9 mouse cellular contexts compared by ENCODE assay signal in the genomic region with DNA sequence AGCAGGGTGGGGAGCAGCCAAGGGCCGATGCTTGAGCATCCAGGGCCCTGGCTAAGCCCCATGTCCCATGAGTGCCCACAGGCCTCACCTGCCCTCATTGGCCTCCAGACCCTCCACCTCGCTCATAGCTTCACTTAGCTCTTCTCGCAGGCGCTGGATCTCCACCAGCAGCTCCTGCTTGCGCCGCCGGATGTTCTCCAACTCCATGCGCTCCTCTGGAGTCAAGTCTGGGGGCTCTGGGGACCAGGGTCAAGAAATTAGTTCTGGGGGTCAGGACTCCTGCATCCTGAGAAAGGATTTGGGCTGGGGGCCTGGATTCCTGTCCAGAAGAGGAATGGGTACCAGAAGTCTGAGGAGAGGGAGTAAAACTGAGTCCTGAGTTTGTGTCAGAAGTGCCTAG. TPM values are rescaled to one million over a fixed set of nuclear protein-coding genes. Genes with fewer than 3 reads are reported as not detected.
DNase-seq lines count a peak whose midpoint lies in the region; ATAC-seq and TF ChIP-seq lines count a peak whose summit lies in the region.
"Had no signal": no experiment of that assay in that cellular context is flagged by ENCODE, and none has a peak within 500 bp of the region (broad histone marks: within the 10 kb centered on the region; RNA-seq: fewer than 3 reads in every experiment).

No protein-coding gene starts in this region.

- H3K4me2 ChIP-seq in forebrain, embryonic 15.5 days (replicated peaks): peak overlapping the region; percentile 74
- peak overlapping the region; percentile 62 for H3K4me2 ChIP-seq in limb, embryonic 15.5 days
- H3K4me2 ChIP-seq in stomach, postnatal 0 days (replicated peaks; ENCODE audit: low read depth): peak overlapping the region; percentile 90

- no peak for ATAC-seq in megakaryocyte, adult 5-6 weeks (ENCODE audit: poor library complexity, severe bottlenecking)
- ATAC-seq in forebrain, embryonic 15.5 days (replicated peaks): no peak
- no peak for ATAC-seq in limb, embryonic 15.5 days (ENCODE audit: insufficient number of reproducible peaks, low FRiP score, low TSS enrichment, low read depth)
- ATAC-seq in stomach, postnatal 0 days (ENCODE audit: low FRiP score, low TSS enrichment): no peak

- H3K36me3 ChIP-seq in megakaryocyte, embryonic 14.5 days (replicated peaks; ENCODE audit: low read length): peaks cover 52% of the 10 kb centered on the region
- peaks cover 48% of the 10 kb centered on the region for H3K36me3 ChIP-seq in forebrain, embryonic 15.5 days
- peaks cover 50% of the 10 kb centered on the region for H3K36me3 ChIP-seq in limb, embryonic 15.5 days
- H3K36me3 ChIP-seq in stomach, postnatal 0 days (ENCODE audit: control insufficient read depth, insufficient read depth, low read length): peaks cover 40% of the 10 kb centered on the region

- H3K9ac ChIP-seq in forebrain, embryonic 15.5 days (replicated peaks): peak overlapping the region; percentile 99
- peak overlapping the region; percentile 99 for H3K9ac ChIP-seq in limb, embryonic 15.5 days
- peak overlapping the region; percentile 100 for H3K9ac ChIP-seq in stomach, postnatal 0 days (ENCODE audit: low read length)

- no peaks in the 10 kb centered on the region for H3K9me3 ChIP-seq in megakaryocyte, embryonic 14.5 days
- H3K9me3 ChIP-seq in forebrain, embryonic 15.5 days: no peaks in the 10 kb centered on the region
- no peaks in the 10 kb centered on the region for H3K9me3 ChIP-seq in limb, embryonic 15.5 days
- H3K9me3 ChIP-seq in stomach, postnatal 0 days (ENCODE audit: control insufficient read depth, low read length): no peaks in the 10 kb centered on the region

- no peak for TF ChIP-seq CTCF in stomach, postnatal 0 days (IDR thresholded peaks at IDR 0.05; ENCODE audit: low read depth)

- 0 out of 2 replicates have a peak overlapping the region, but pooled peaks have one; percentile 100 for H3K27ac ChIP-seq in forebrain, embryonic 15.5 days (replicated peaks)
- no peak overlapping the region for H3K27ac ChIP-seq in limb, embryonic 15.5 days
- H3K27ac ChIP-seq in stomach, postnatal 0 days (replicated peaks): no peak overlapping the region

- 90% methylated on average over 8 of the region's 8 CpGs for WGBS in forebrain, embryonic 15.5 days
- 81% methylated on average over 8 of the region's 8 CpGs for WGBS in limb, embryonic 15.5 days
- 78% methylated on average over 8 of the region's 8 CpGs for WGBS in stomach, postnatal 0 days

- peak overlapping the region; percentile 94 for H3K4me3 ChIP-seq in megakaryocyte, embryonic 14.5 days (replicated peaks)
- H3K4me3 ChIP-seq in forebrain, embryonic 15.5 days: peak overlapping the region; percentile 80
- peak overlapping the region; percentile 99 for H3K4me3 ChIP-seq in limb, embryonic 15.5 days
- peak overlapping the region; percentile 94 for H3K4me3 ChIP-seq in stomach, postnatal 0 days (ENCODE audit: low read depth, low read length)

- H3K27me3 ChIP-seq in megakaryocyte, embryonic 14.5 days (replicated peaks): peaks cover 4% of the 10 kb centered on the region
- no peaks in the 10 kb centered on the region for H3K27me3 ChIP-seq in forebrain, embryonic 15.5 days
- H3K27me3 ChIP-seq in limb, embryonic 15.5 days: no peaks in the 10 kb centered on the region
- no peaks in the 10 kb centered on the region for H3K27me3 ChIP-seq in stomach, postnatal 0 days (ENCODE audit: control insufficient read depth, insufficient read depth, low read length)

- DNase-seq in stomach, postnatal 0 days (ENCODE audit: low spot score): no peak
- no peak for DNase-seq in T-cell, adult 2 months (ENCODE audit: low spot score)
- DNase-seq in left cerebral cortex, adult 9 months (ENCODE audit: low spot score in 2 of 2): no peak
- DNase-seq: retina, postnatal 1 day had no signal

- peaks cover 39% of the 10 kb centered on the region for H3K4me1 ChIP-seq in megakaryocyte, embryonic 14.5 days
- H3K4me1 ChIP-seq in forebrain, embryonic 15.5 days: peaks cover 36% of the 10 kb centered on the region
- peaks cover 35% of the 10 kb centered on the region for H3K4me1 ChIP-seq in limb, embryonic 15.5 days
- no peaks in the 10 kb centered on the region; the same call in 1 of the 2 replicates for H3K4me1 ChIP-seq in stomach, postnatal 0 days (replicated peaks; ENCODE audit: control insufficient read depth, insufficient read depth)

- no peak for TF ChIP-seq EP300 in stomach, postnatal 0 days (optimal IDR thresholded peaks at IDR 0.05)

RNA-seq across cellular contexts. Expression of a gene that starts 1.5 kb away (rescaled TPM):
- 157 and 160 TPM in 2 replicates for polyA plus RNA-seq in megakaryocyte, embryonic 14.5 days (2012; ENCODE audit: insufficient read depth, low replicate concordance)
- total RNA-seq in megakaryocyte, adult 5-6 weeks (2015): 23.9 and 28.1 TPM in 2 replicates
- total RNA-seq in megakaryocyte, adult 5-6 weeks (2017): 41.4 and 44.2 TPM in 2 replicates
- 376 and 383 TPM in 2 replicates for polyA plus RNA-seq in forebrain, embryonic 15.5 days (2015; fragmentation: Nextera tagmentation; extraction: Ambion mirVana)
- polyA plus RNA-seq in limb, embryonic 15.5 days (2015; fragmentation: Nextera tagmentation; extraction: Ambion mirVana): 87.9 and 98.8 TPM in 2 replicates
- 59.7 and 62.4 TPM in 2 replicates for polyA plus RNA-seq in stomach, postnatal 0 days (2015; fragmentation: Nextera tagmentation; extraction: Ambion mirVana)

RNA-seq across cellular contexts. Expression of a gene that starts 11.7 kb away (rescaled TPM):
- 0.08 and 0.82 TPM in 2 replicates for polyA plus RNA-seq in megakaryocyte, embryonic 14.5 days (2012; ENCODE audit: insufficient read depth, low replicate concordance)
- not detected in 2 replicates for total RNA-seq in megakaryocyte, adult 5-6 weeks (2015)
- 0.16 TPM in 1 of 2 replicates, not detected in the other for total RNA-seq in megakaryocyte, adult 5-6 weeks (2017)
- polyA plus RNA-seq in forebrain, embryonic 15.5 days (2015; fragmentation: Nextera tagmentation; extraction: Ambion mirVana): 0.55 and 0.98 TPM in 2 replicates
- 1.4 and 1.5 TPM in 2 replicates for polyA plus RNA-seq in limb, embryonic 15.5 days (2015; fragmentation: Nextera tagmentation; extraction: Ambion mirVana)
- polyA plus RNA-seq in stomach, postnatal 0 days (2015; fragmentation: Nextera tagmentation; extraction: Ambion mirVana): 0.22 TPM in 2 replicates

RNA-seq across cellular contexts. Expression of a gene that starts 17.8 kb away (rescaled TPM):
- polyA plus RNA-seq in megakaryocyte, embryonic 14.5 days (2012; ENCODE audit: insufficient read depth, low replicate concordance): 6.0 and 20.5 TPM in 2 replicates
- total RNA-seq in megakaryocyte, adult 5-6 weeks (2015): 3.5 and 6.5 TPM in 2 replicates
- 2.6 and 3.9 TPM in 2 replicates for total RNA-seq in megakaryocyte, adult 5-6 weeks (2017)
- polyA plus RNA-seq in forebrain, embryonic 15.5 days (2015; fragmentation: Nextera tagmentation; extraction: Ambion mirVana): 46.8 and 46.9 TPM in 2 replicates
- polyA plus RNA-seq in limb, embryonic 15.5 days (2015; fragmentation: Nextera tagmentation; extraction: Ambion mirVana): 56.3 and 59.3 TPM in 2 replicates
- polyA plus RNA-seq in stomach, postnatal 0 days (2015; fragmentation: Nextera tagmentation; extraction: Ambion mirVana): 25.6 and 25.7 TPM in 2 replicates

RNA-seq across cellular contexts. Expression of a gene that starts 28.5 kb away (rescaled TPM):
- polyA plus RNA-seq in megakaryocyte, embryonic 14.5 days (2012; ENCODE audit: insufficient read depth, low replicate concordance): 1.00 TPM in 1 of 2 replicates, not detected in the other
- total RNA-seq in megakaryocyte, adult 5-6 weeks (2015): not detected in 2 replicates
- total RNA-seq in megakaryocyte, adult 5-6 weeks (2017): not detected in 2 replicates
- polyA plus RNA-seq in forebrain, embryonic 15.5 days (2015; fragmentation: Nextera tagmentation; extraction: Ambion mirVana): 6.0 and 7.6 TPM in 2 replicates
- 82.1 and 91.0 TPM in 2 replicates for polyA plus RNA-seq in limb, embryonic 15.5 days (2015; fragmentation: Nextera tagmentation; extraction: Ambion mirVana)
- 83.2 and 87.1 TPM in 2 replicates for polyA plus RNA-seq in stomach, postnatal 0 days (2015; fragmentation: Nextera tagmentation; extraction: Ambion mirVana)

RNA-seq across cellular contexts. Expression of a gene that starts 29.4 kb away (rescaled TPM):
- polyA plus RNA-seq in megakaryocyte, embryonic 14.5 days (2012; ENCODE audit: insufficient read depth, low replicate concordance): 0.67 and 0.79 TPM in 2 replicates
- 0.09 TPM in 1 of 2 replicates, not detected in the other for total RNA-seq in megakaryocyte, adult 5-6 weeks (2015)
- total RNA-seq in megakaryocyte, adult 5-6 weeks (2017): not detected in 2 replicates
- polyA plus RNA-seq in forebrain, embryonic 15.5 days (2015; fragmentation: Nextera tagmentation; extraction: Ambion mirVana): 21.7 and 22.9 TPM in 2 replicates
- polyA plus RNA-seq in limb, embryonic 15.5 days (2015; fragmentation: Nextera tagmentation; extraction: Ambion mirVana): 1.6 and 2.0 TPM in 2 replicates
- 0.15 and 0.27 TPM in 2 replicates for polyA plus RNA-seq in stomach, postnatal 0 days (2015; fragmentation: Nextera tagmentation; extraction: Ambion mirVana)
- total RNA-seq: granulocyte monocyte progenitor cell, adult 5-6 weeks had no signal
